Mouse (Mus musculus) G1E (cell line): ENCODE results near the gene Gpcpd1. TPM values are rescaled to one million over a fixed set of nuclear protein-coding genes. Genes with fewer than 3 reads are reported as not detected.
"Not testable (repeated sequence)": the region's sequence is repeated elsewhere in the genome, so short reads cannot be mapped to it uniquely, and the experiment has no call there.

Experiments used
- ATAC-seq: 2 replicates; pipeline ENCODE4 v1.8.0; 2016; ENCODE audit warnings: mild to moderate bottlenecking; ENCODE audit not compliant: insufficient number of reproducible peaks, poor library complexity, low FRiP score, severe bottlenecking; ENCODE audit errors: extremely low read depth
- DNase-seq: peaks from one replicate; pipeline ENCODE4 v3.0.0; 2012; ENCODE audit warnings: low spot score
- H3K27me3 ChIP-seq: 2 replicates; pipeline ENCODE4 v1.6.1; 2012; ENCODE audit warnings: mild to moderate bottlenecking, low read length, inconsistent platforms; ENCODE audit not compliant: insufficient read depth
- H3K36me3 ChIP-seq: replicated peaks from 2 replicates; pipeline ENCODE3; 2012; ENCODE audit warnings: mild to moderate bottlenecking, inconsistent platforms
- H3K4me1 ChIP-seq: 2 replicates; pipeline ENCODE4 v1.6.1; 2012; ENCODE audit warnings: low read depth, low read length, inconsistent platforms, mixed read lengths; ENCODE audit not compliant: insufficient read depth
- H3K4me3 ChIP-seq: 2 replicates; pipeline ENCODE4 v1.5.1; 2012; ENCODE audit warnings: low read depth, mild to moderate bottlenecking, inconsistent platforms, low read length, moderate library complexity, mixed read lengths
- H3K9me3 ChIP-seq: replicated peaks from 2 replicates; pipeline ENCODE4 v1.6.1; 2012; ENCODE audit warnings: inconsistent platforms
- CTCF ChIP-seq: IDR thresholded peaks from 2 replicates; pipeline ENCODE4 v1.5.1; 2012; ENCODE audit warnings: low read depth, low read length, inconsistent platforms, mixed read lengths
- GATA1 ChIP-seq: IDR thresholded peaks from 2 replicates; pipeline ENCODE4 v1.6.1; 2012; ENCODE audit warnings: borderline replicate concordance, low read length, inconsistent platforms, mixed read lengths
- GATA2 ChIP-seq: IDR thresholded peaks from 2 replicates; pipeline ENCODE4 v1.6.1; 2012; ENCODE audit warnings: low read depth, low read length, inconsistent platforms, borderline replicate concordance
- POLR2AphosphoS5 ChIP-seq: IDR thresholded peaks from 2 replicates; pipeline ENCODE4 v1.6.1; 2012; ENCODE audit warnings: low read depth, low read length, inconsistent platforms; ENCODE audit not compliant: insufficient replicate concordance
- TAL1 ChIP-seq: conservative IDR thresholded peaks from 2 replicates; pipeline ENCODE4 v1.6.1; 2012; ENCODE audit warnings: low read depth, low read length, inconsistent platforms, mixed read lengths
- polyA plus RNA-seq: library from polyadenylated mRNA; stranded (reverse); fragments of >175 nt; gene quantifications from 2 replicates; pipeline ENCODE4 v1.2.3, GENCODE M21; 2012
- total RNA-seq, 2 experiments: library from RNA; stranded (forward) in 1 of 2; stranded (reverse) in 1 of 2; fragments of 200-1000 nt in 1 of 2; fragments of >200 nt in 1 of 2; fragmentation: Nextera tagmentation in 1 of 2; gene quantifications; 2 replicates each; pipeline ENCODE4 v1.2.3; 2014 to 2017

Gpcpd1 gene
- total and polyA plus RNA-seq, 3 experiments, result 21.7 to 154 (median 47.9) TPM

- DNase-seq, result no peak
- TF ChIP-seq TAL1 (no peak), CTCF (no peak), POLR2AphosphoS5 (no peak)
- Histone ChIP-seq H3K36me3 (no peaks in the 10 kb centered on the region), H3K4me1 (peaks cover 32% of the 10 kb centered on the region), H3K4me3 (peak overlapping the region; percentile 4; the same call in 1 of the 2 replicates), H3K27me3 (peaks cover 18% of the 10 kb centered on the region; the same call in 1 of the 2 replicates), H3K9me3 (no peaks in the 10 kb centered on the region)
- peak; percentile 50; the same call in 1 of the 2 replicates for ATAC-seq
Observed at GRCm38 (mm10) chr2:132592126-132592525, 4.6 kb upstream of the Gpcpd1 start.

- not testable (repeated sequence) for H3K36me3 ChIP-seq, DNase-seq, H3K9me3 ChIP-seq
- 0 out of 2 replicates have a peak, but pooled peaks have one; percentile 29 for ATAC-seq
- peaks cover 32% of the 10 kb centered on the region for H3K4me1 ChIP-seq
- peaks cover 20% of the 10 kb centered on the region for H3K27me3 ChIP-seq
- peak overlapping the region; percentile 4; the same call in 1 of the 2 replicates for H3K4me3 ChIP-seq
Observed at GRCm38 (mm10) chr2:132591579-132591978, 4.0 kb upstream of the Gpcpd1 start.

- Histone ChIP-seq H3K4me1 (peaks cover 32% of the 10 kb centered on the region), H3K36me3 (no peaks in the 10 kb centered on the region), H3K9me3 (no peaks in the 10 kb centered on the region), H3K27me3 (peaks cover 7% of the 10 kb centered on the region), H3K4me3 (no peak overlapping the region)
- TF ChIP-seq GATA2, result no peak
- TF ChIP-seq TAL1, result no peak
- no peak for TF ChIP-seq CTCF
- no peak for TF ChIP-seq GATA1
- no peak for TF ChIP-seq POLR2AphosphoS5
- no peak for ATAC-seq
- DNase-seq, result no peak
Observed at GRCm38 (mm10) chr2:132589906-132590538, 2.5 kb upstream of the Gpcpd1 start.

DNA sequence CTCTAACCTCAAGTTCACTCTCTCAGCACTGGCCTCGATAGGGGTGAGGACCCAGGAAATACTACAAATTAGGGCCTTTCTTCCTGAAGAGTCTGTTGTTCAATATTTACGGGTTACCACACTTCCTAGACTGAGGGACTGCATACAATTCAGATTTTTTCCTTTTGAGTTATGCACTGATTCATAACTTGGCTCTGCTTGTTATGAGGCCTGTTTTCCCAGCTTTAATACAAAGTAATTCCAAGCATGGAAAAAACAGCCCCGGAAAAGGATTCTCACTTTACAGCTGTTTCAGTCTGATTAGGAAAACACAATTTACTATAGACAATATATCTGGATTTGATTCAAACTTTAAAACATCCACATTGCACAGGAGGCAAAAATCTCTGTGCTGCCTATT lies 1.5 kb downstream of the Gpcpd1 start:
- Histone ChIP-seq H3K27me3 (peaks cover 7% of the 10 kb centered on the region), H3K9me3 (no peaks in the 10 kb centered on the region), H3K4me3 (no peak overlapping the region), H3K4me1 (peaks cover 16% of the 10 kb centered on the region), H3K36me3 (no peaks in the 10 kb centered on the region)
- no peak for TF ChIP-seq CTCF
- no peak for TF ChIP-seq GATA2
- no peak for TF ChIP-seq TAL1
- no peak for TF ChIP-seq GATA1
- no peak for TF ChIP-seq POLR2AphosphoS5
- ATAC-seq, result no peak
- no peak for DNase-seq

- H3K4me1 ChIP-seq, result peaks cover 10% of the 10 kb centered on the region
- no peaks in the 10 kb centered on the region for H3K36me3 ChIP-seq
- peaks cover 7% of the 10 kb centered on the region for H3K27me3 ChIP-seq
- ATAC-seq (no peak), DNase-seq (no peak)
- H3K4me3 ChIP-seq, result no peak overlapping the region
- H3K9me3 ChIP-seq, result no peaks in the 10 kb centered on the region
- TF ChIP-seq GATA1 (no peak), TAL1 (no peak), POLR2AphosphoS5 (no peak), CTCF (no peak), GATA2 (no peak)
Observed at GRCm38 (mm10) chr2:132584191-132584590, 3.3 kb downstream of the Gpcpd1 start.

DNA sequence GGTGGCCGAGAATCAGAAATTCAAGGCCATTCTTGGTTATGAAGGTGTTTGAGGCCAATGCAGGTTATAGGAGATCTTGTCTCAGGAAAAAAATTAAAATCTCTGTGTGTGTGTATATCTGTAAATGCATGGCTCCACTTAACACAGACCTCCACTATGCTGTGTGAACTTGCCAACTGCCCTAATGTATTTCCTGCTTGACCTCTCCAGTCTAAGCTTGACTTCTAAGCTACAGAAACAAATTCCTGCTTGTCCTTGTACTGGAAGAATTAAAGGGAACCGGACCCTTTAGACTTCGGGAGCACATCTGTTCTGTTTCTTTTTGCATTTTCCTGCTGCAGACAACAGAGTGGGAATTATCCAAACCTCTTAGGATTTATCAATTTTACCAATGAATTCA lies 4.4 kb downstream of the Gpcpd1 start:
- Histone ChIP-seq H3K36me3 (no peaks in the 10 kb centered on the region), H3K27me3 (peaks cover 7% of the 10 kb centered on the region), H3K4me1 (peaks cover 17% of the 10 kb centered on the region), H3K9me3 (no peaks in the 10 kb centered on the region), H3K4me3 (no peak overlapping the region)
- TF ChIP-seq POLR2AphosphoS5, result no peak
- TF ChIP-seq TAL1, result no peak
- TF ChIP-seq GATA2, result no peak
- no peak for TF ChIP-seq CTCF
- no peak for TF ChIP-seq GATA1
- ATAC-seq, result no peak
- DNase-seq, result no peak

DNA sequence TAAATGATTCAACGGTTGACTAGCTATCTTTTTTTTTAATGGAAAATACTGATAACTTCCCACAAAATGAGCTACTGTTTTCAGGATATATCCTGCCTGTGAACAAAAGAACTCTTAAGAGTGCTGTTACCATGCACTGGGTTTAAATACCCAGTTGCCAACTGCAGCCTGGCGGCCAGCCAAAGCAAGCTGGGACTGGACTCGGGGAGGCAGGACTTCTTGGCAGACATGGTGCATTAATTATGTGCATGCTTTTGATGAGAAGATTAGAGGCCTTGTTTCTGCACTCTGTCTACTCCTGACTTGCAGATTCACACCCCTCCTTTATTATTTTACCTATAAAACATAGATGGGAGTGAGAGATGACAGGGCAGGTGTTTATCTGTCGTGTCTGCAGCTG lies 5.3 kb downstream of the Gpcpd1 start:
- no peak for TF ChIP-seq GATA1
- no peak for TF ChIP-seq GATA2
- TF ChIP-seq CTCF, result no peak
- TF ChIP-seq POLR2AphosphoS5, result no peak
- TF ChIP-seq TAL1, result no peak
- DNase-seq (no peak), ATAC-seq (no peak)
- Histone ChIP-seq H3K36me3 (no peaks in the 10 kb centered on the region), H3K4me1 (peaks cover 22% of the 10 kb centered on the region), H3K9me3 (no peaks in the 10 kb centered on the region), H3K27me3 (peaks cover 2% of the 10 kb centered on the region; the same call in 1 of the 2 replicates), H3K4me3 (no peak overlapping the region)
